Mouse (Mus musculus) spleen, adult 2 months (tissue): ENCODE measurements around the gene Dynll2.

Experiments
- CTCF ChIP-seq: fragments of 200-500 bp; IDR thresholded peaks from 2 replicates; pipeline ENCODE4 v1.5.1; 2011; ENCODE audit warnings: mild to moderate bottlenecking, inconsistent platforms; ENCODE audit not compliant: insufficient read depth, insufficient read length, insufficient replicate concordance; ENCODE audit errors: extremely low read depth
- POLR2A ChIP-seq: fragments of 200-500 bp; IDR thresholded peaks from 2 replicates; pipeline ENCODE4 v1.6.1; 2011; ENCODE audit warnings: low read depth, low read length, inconsistent platforms

GRCm38 (mm10) chr11:87955144-87955543 lies 32.2 kb downstream of the Dynll2 start:
- TF ChIP-seq CTCF (peak; percentile 7; the same call in 1 of the 2 replicates), POLR2A (no peak)
